Mouse (Mus musculus): ENCODE measurements around the gene Fbxo4. TPM values are rescaled to one million over a fixed set of nuclear protein-coding genes. Genes with fewer than 3 reads are reported as not detected.

Gene Fbxo4
- total RNA-seq, 1 experiment: 5.2 TPM

DNA sequence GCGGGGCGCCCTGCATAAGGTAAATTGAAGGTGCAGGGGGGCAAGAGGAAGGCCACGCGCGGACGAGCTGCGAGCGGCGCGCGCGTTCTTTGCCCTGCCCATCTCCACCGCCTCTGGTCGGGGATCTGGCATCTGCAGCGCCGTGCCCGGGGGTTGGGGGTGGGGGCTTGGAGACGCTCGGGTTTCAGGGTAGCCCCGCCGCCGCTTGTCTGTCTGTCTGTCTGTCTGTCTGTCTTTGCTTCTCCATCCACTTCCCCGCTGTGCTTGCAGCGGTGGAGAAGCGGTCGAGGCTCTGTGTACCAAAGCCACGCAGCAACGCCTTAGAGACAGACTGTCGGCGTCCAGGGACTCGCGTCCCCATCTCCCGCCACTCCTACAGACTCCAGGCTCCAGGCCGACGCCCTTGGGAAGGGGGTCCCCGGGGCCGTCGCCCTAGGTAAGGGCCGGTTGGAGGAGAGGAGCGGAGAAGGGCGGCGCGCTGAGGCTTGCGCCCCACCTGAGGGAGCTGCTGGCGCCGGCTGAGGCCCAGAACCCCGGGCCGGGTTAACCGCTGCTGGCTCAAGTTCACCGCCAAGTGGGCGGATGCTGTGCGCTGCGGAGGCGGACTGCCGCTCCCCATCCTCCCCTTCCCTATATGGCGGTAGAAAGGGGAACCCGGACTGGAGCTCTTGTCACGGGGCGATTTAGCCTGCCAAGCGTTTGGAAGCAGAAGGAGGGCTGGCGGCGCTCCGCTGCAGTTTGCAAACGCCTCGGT, 47.6 kb upstream of the Fbxo4 start:
- in situ Hi-C loops (cut with MboI; ENCODE audit: low sequenced_read_pairs in 2 of 2, unreplicated experiment in 2 of 2): no loop called here
- Histone ChIP-seq H3K9ac (ENCODE audit: insufficient read depth, low read depth, low read length, poor library complexity, severe bottlenecking) (peak overlapping the region; percentile 76), H3K4me3 (ENCODE audit: insufficient read depth in 1 of 2, low read depth in 1 of 2, low read length in 2 of 2, poor library complexity in 1 of 2, severe bottlenecking in 1 of 2) (peak overlapping the region; percentile 78 to 95), H3K9me3 (ENCODE audit: control insufficient read depth, insufficient read depth, low read depth, low read length) (no peaks in the 10 kb centered on the region), H3K27ac (ENCODE audit: insufficient read depth, low read depth, low read length, poor library complexity, severe bottlenecking) (0 out of 2 replicates have a peak overlapping the region, but pooled peaks have one; percentile 21), H3K36me3 (ENCODE audit: control insufficient read depth, insufficient read depth, low read length, poor library complexity, severe bottlenecking) (no peaks in the 10 kb centered on the region), H3K4me1 (ENCODE audit: control insufficient read depth in 2 of 2, insufficient read depth in 2 of 2, low read length in 2 of 2, poor library complexity in 1 of 2) (peaks cover 0 to 6% of the 10 kb centered on the region in 2 experiments; a peak in 2 of 4 replicates)
- no peak for DNase-seq (ENCODE audit: low read depth, low spot score)
- TF ChIP-seq HCFC1 (IDR thresholded peaks at IDR 0.05; ENCODE audit: borderline replicate concordance, insufficient read depth, low read length) (peak; percentile 36; the same call in 1 of the 2 replicates), CHD2 (IDR thresholded peaks at IDR 0.05; ENCODE audit: low read depth, low read length) (no peak), ZC3H11A (IDR thresholded peaks at IDR 0.05; ENCODE audit: borderline replicate concordance, low read depth, low read length) (no peak)

DNA sequence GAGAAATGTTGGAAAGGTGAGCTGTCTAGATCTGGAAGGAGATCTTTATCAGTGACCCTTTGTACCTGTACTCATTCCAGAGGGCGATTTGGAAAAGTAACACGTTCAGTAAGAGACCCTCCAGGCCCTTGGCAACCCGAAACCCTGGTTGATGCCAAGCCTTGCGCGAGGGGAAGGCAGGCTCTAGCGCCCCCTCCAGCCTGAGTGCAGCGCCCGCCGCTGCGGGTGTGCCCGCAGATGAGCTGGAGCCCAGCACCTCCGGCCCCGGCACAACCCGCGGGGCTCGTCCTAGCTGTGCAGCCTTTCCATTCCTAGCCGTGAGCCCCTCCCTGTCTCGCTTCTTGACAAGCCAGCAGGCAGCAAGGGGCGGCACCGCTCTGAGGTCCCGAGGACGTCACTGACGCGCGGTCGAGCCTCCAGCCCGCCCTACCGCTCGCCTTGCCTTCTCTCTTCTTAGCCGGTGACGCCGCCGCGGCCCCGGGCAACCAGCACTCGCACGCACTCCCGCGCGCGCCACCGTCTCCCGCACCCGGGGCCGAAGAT, 46.9 kb upstream of the Fbxo4 start, which contains the start of gene Oxct1:
Gene Oxct1, plus strand, starts transcription at position 153 of the 543 bp plus-strand sequence.
- H3K9ac ChIP-seq (ENCODE audit: insufficient read depth, low read depth, low read length, poor library complexity, severe bottlenecking): peak within 1 kb of the TSS; percentile 76
- H3K36me3 ChIP-seq (ENCODE audit: control insufficient read depth, insufficient read depth, low read length, poor library complexity, severe bottlenecking): no peaks in the 10 kb centered on the region
- H3K27ac ChIP-seq (ENCODE audit: insufficient read depth, low read depth, low read length, poor library complexity, severe bottlenecking): 0 out of 2 replicates have a peak within 1 kb of the TSS, but pooled peaks have one; percentile 21
- no peaks in the 10 kb centered on the region for H3K9me3 ChIP-seq (ENCODE audit: control insufficient read depth, insufficient read depth, low read depth, low read length)
- peak; percentile 76 for DNase-seq (ENCODE audit: low read depth, low spot score)
- H3K4me3 ChIP-seq (ENCODE audit: insufficient read depth in 1 of 2, low read depth in 1 of 2, low read length in 2 of 2, poor library complexity in 1 of 2, severe bottlenecking in 1 of 2): peak within 1 kb of the TSS; percentile 78 to 95
- in situ Hi-C loops (cut with MboI; ENCODE audit: low sequenced_read_pairs in 2 of 2, unreplicated experiment in 2 of 2): no loop called here
- peaks cover 0 to 6% of the 10 kb centered on the region in 2 experiments; a peak in 2 of 4 replicates for H3K4me1 ChIP-seq (ENCODE audit: control insufficient read depth in 2 of 2, insufficient read depth in 2 of 2, low read length in 2 of 2, poor library complexity in 1 of 2)
- no peak for TF ChIP-seq ZNF384 (IDR thresholded peaks at IDR 0.05; ENCODE audit: low read depth, low read length)
- peak; percentile 56; the same call in 1 of the 2 replicates for TF ChIP-seq HCFC1 (IDR thresholded peaks at IDR 0.05; ENCODE audit: borderline replicate concordance, insufficient read depth, low read length)
- no peak for TF ChIP-seq CHD2 (IDR thresholded peaks at IDR 0.05; ENCODE audit: low read depth, low read length)

GRCm38 (mm10) chr15:4025508-4025904, 46.1 kb upstream of the Fbxo4 start:
- no peak for DNase-seq (ENCODE audit: low read depth, low spot score)
- no peaks in the 10 kb centered on the region for H3K9me3 ChIP-seq (ENCODE audit: control insufficient read depth, insufficient read depth, low read depth, low read length)
- no peak overlapping the region for H3K9ac ChIP-seq (ENCODE audit: insufficient read depth, low read depth, low read length, poor library complexity, severe bottlenecking)
- H3K36me3 ChIP-seq (ENCODE audit: control insufficient read depth, insufficient read depth, low read length, poor library complexity, severe bottlenecking): no peaks in the 10 kb centered on the region
- H3K4me3 ChIP-seq (ENCODE audit: insufficient read depth in 1 of 2, low read depth in 1 of 2, low read length in 2 of 2, poor library complexity in 1 of 2, severe bottlenecking in 1 of 2): peak overlapping the region in 1 of 2 experiments; percentile 95; a peak in 2 of 4 replicates
- in situ Hi-C loops (cut with MboI; ENCODE audit: low sequenced_read_pairs in 2 of 2, unreplicated experiment in 2 of 2): no loop called here
- no peak for TF ChIP-seq HCFC1 (IDR thresholded peaks at IDR 0.05; ENCODE audit: borderline replicate concordance, insufficient read depth, low read length)
- TF ChIP-seq MAFK (IDR thresholded peaks at IDR 0.05; ENCODE audit: insufficient read depth, low read depth, low read length): no peak
- no peak for TF ChIP-seq CHD2 (IDR thresholded peaks at IDR 0.05; ENCODE audit: low read depth, low read length)
- no peak for TF ChIP-seq ZNF384 (IDR thresholded peaks at IDR 0.05; ENCODE audit: low read depth, low read length)
- no peak for TF ChIP-seq ZC3H11A (IDR thresholded peaks at IDR 0.05; ENCODE audit: borderline replicate concordance, low read depth, low read length)
- peaks cover 0 to 6% of the 10 kb centered on the region in 2 experiments; a peak in 2 of 4 replicates for H3K4me1 ChIP-seq (ENCODE audit: control insufficient read depth in 2 of 2, insufficient read depth in 2 of 2, low read length in 2 of 2, poor library complexity in 1 of 2)
- no peak overlapping the region for H3K27ac ChIP-seq (ENCODE audit: insufficient read depth, low read depth, low read length, poor library complexity, severe bottlenecking)

GRCm38 (mm10) chr15:4024726-4025507, 45.5 kb upstream of the Fbxo4 start:
- H3K4me1 ChIP-seq (ENCODE audit: control insufficient read depth in 2 of 2, insufficient read depth in 2 of 2, low read length in 2 of 2, poor library complexity in 1 of 2): peaks cover 0 to 6% of the 10 kb centered on the region in 2 experiments; a peak in 2 of 4 replicates
- no peak overlapping the region for H3K27ac ChIP-seq (ENCODE audit: insufficient read depth, low read depth, low read length, poor library complexity, severe bottlenecking)
- in situ Hi-C loops (cut with MboI; ENCODE audit: low sequenced_read_pairs in 2 of 2, unreplicated experiment in 2 of 2): no loop called here
- no peaks in the 10 kb centered on the region for H3K36me3 ChIP-seq (ENCODE audit: control insufficient read depth, insufficient read depth, low read length, poor library complexity, severe bottlenecking)
- H3K9me3 ChIP-seq (ENCODE audit: control insufficient read depth, insufficient read depth, low read depth, low read length): no peaks in the 10 kb centered on the region
- DNase-seq (ENCODE audit: low read depth, low spot score): no peak
- TF ChIP-seq CHD2 (IDR thresholded peaks at IDR 0.05; ENCODE audit: low read depth, low read length) (no peak), MAFK (IDR thresholded peaks at IDR 0.05; ENCODE audit: insufficient read depth, low read depth, low read length) (no peak), HCFC1 (IDR thresholded peaks at IDR 0.05; ENCODE audit: borderline replicate concordance, insufficient read depth, low read length) (no peak), ZNF384 (IDR thresholded peaks at IDR 0.05; ENCODE audit: low read depth, low read length) (no peak), ZC3H11A (IDR thresholded peaks at IDR 0.05; ENCODE audit: borderline replicate concordance, low read depth, low read length) (no peak)
- no peak overlapping the region for H3K4me3 ChIP-seq (ENCODE audit: insufficient read depth in 1 of 2, low read depth in 1 of 2, low read length in 2 of 2, poor library complexity in 1 of 2, severe bottlenecking in 1 of 2)
- no peak overlapping the region for H3K9ac ChIP-seq (ENCODE audit: insufficient read depth, low read depth, low read length, poor library complexity, severe bottlenecking)

Data from ES-E14 (cell line).